Mouse (Mus musculus) kidney, postnatal 4 days (tissue): ENCODE results near the gene Dlg2.
"Not testable (repeated sequence)": the region's sequence is repeated elsewhere in the genome, so short reads cannot be mapped to it uniquely, and the experiment has no call there.

ENCODE experiments used
- DNase-seq, 2 experiments: peaks; one replicate each; pipeline ENCODE4 v3.0.0; 2021; ENCODE audit warnings: mixed read lengths in 2 of 2

Dlg2 gene

DNA sequence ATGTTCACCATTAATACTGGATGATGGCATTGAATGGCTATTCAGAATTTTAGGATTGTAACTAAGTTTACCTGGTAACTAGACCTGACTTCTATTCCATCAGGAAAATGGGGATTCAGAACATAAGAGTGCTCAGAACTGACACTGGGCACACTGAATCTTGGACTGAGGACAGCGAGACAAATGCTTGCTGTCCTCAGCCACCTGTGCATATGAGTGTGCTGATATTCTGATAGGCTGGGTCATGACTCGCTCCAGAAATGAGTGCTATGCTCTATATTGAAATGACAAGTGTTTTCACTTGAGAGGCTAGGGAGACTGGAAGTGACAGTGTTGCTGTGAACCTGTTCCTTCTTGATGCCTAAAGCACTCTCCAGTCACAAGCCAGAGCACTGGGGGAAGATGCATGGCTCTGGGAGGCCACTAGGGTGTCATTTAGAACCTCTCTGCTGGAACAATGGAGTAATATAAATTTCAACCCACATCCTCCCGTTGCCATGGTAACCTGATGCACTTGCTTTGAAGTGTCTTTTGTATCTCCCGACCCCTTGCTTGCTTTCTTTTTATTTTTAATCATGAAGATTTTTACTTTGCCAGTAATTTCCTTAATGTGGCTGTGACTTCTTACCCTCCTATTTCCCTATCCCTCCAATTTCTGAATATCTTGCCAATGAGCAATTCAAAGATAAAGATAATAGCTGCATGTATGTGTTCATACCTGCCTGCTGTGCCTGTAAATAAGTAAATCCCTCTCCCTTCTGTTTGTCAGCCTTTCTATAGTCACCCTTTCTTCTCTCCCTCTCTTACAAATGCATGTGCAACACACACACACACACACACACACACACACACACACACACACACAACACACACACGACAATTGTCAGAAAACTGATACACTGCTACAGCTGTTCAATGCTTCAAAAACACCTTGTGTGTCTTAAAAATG lies 367.1 kb downstream of the Dlg2 start:
- DNase-seq = peak in 1 of 2 experiments; percentile 1

DNA sequence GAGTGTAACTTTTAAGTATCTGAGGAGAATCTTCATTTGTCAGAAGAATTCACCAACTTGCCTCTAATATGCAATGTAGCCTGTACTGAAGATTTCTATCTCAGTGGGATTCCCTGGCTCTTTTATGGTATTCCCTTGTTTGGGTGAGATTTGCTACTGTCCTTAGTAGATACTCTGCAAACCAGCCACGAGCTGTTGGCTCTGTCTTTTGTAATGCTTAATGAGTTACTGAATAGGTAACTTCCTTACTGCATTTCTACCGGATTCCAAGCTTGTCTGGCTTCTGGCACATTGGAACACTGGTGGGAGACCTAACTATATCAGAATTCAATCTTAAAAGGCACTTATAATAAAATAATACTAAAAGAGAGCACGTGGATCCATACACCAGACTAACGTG lies 400.3 kb downstream of the Dlg2 start:
- not testable (repeated sequence) for DNase-seq

DNA sequence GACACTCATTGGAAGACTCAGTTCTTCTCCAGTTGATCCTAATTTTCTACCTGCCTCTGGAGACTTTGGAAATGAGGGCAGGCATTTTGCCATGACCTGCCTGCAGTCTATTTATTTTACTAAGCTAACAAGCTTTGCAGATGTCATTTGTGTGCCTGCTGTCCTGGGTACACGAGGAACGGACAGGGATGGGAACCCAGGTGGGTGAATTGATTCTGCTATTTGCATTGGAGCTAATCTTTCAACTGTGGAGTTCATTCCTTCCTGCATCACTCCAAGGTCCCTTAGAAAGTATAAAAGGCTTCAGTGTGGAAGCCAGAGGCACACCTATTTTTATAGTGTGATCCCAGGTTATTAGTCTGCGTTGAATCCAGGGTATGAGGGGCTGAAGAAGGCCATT lies 406.3 kb downstream of the Dlg2 start:
- DNase-seq = no peak

DNA sequence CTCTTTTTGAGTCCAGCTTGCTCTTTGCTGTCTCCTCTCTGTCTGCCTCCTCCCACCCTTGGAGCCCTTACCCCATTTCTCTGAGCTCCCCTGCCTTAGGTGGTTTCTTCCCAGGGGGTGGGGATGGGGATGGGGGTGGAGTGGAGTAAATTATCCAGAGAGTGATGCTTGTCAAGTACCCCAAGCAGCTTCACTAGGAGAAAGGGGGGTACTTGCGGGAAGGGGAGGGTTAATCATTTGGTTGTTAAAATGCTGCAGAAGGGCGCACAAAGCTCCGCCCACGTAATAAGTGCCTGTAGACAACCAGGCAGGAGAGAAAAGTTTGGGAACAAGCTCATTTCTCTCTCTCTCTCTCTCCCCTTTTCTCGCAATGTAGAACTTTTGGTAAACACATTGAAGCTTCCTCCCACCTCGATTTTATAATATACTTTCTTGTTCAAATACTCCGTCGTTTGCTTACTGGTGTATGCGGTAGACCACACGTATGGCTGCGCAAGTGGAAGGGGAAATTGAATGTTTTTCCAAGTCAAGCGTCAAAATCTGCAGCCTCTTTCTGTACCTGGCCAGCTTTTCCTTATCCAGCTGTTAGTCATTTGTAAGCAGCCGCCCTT lies 410.0 kb downstream of the Dlg2 start:
- peak; percentile 1 for DNase-seq

- DNase-seq = peak; percentile 22 to 38
Observed at GRCm38 (mm10) chr7:90887007-90887720, 410.7 kb downstream of the Dlg2 start.

DNA sequence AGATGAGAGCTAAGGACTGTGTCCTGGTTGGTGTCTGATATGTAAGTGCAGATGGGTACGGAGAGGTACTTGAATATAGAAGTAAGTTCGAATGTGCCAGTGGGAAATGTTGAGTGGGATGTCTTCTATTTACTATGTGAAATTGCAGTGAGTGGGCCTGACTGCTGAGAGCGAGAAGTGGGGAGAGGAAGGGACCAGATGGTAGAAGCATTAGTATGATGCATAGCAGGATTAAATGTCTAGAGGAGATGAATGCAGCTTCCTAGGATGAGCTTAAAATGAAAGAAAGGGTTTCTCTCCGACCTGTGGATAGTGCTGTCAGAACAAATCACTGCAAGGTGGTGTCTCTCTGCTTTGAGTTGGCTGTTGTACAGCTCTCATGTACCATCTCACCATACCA lies 451.0 kb downstream of the Dlg2 start:
- DNase-seq = no peak

GRCm38 (mm10) chr7:90940726-90941125 lies 464.3 kb downstream of the Dlg2 start:
- DNase-seq = no peak

DNA sequence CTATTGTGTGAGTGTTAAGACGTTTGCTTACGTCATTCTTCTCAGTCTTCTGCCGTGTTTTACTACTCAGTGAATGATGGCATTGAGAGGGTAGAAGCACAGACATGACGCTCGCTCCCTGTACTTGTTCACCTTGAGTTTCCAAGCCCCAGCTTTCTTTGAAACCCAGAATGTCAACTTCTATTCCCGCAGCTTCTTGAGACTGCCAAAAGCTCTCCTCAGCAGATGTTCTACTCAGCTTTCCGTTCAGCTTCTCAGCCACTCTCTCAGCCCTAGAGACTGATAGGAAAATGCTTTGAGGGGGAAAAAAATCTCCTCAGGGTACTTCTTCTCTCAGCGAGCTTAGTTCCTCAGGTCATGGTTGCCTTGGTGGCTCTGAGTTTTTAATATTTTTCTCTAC lies 470.6 kb downstream of the Dlg2 start:
- no peak for DNase-seq

- DNase-seq = no peak
Observed at GRCm38 (mm10) chr7:90949212-90949611, 472.7 kb downstream of the Dlg2 start.

DNA sequence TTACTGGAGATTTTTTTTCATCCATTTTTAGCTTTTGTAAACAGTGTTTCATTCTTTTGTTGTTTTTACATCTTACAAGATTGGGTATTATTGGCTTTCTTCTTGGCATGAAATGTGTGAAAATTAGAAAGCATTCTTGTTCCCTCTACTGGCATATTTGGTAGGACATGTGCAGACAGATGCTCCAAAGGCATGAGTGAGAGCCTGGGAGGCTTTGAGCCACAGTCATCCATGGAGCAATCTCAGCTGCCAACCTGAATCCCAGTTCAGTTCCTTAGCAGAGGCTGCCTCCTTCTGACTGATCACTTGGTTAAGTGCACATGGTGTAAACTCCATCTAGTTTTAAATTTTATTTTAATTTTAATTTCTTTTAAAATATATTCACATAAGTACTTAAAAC lies 500.8 kb downstream of the Dlg2 start:
- no peak for DNase-seq

DNA sequence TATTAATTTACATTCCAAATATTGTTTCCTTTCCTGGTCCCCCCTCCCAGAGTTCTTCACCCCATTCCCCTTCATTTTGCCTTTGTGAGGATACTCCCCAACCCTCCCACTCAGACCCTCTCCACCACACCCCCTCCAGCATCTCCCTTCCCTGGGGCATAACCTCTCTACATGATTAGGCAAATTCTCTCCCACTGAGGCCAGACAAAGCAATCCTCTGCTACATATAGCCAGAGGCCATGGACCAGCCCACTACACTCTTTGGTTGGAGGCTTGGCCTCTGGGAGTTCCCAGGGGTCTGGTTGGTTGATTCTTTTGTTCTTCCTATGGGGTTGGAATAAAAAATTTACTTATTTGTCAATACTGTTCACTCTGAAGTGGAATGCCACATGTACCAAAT lies 505.6 kb downstream of the Dlg2 start:
- no peak for DNase-seq

- no peak for DNase-seq
Observed at GRCm38 (mm10) chr7:91010655-91011054, 534.2 kb downstream of the Dlg2 start.

DNA sequence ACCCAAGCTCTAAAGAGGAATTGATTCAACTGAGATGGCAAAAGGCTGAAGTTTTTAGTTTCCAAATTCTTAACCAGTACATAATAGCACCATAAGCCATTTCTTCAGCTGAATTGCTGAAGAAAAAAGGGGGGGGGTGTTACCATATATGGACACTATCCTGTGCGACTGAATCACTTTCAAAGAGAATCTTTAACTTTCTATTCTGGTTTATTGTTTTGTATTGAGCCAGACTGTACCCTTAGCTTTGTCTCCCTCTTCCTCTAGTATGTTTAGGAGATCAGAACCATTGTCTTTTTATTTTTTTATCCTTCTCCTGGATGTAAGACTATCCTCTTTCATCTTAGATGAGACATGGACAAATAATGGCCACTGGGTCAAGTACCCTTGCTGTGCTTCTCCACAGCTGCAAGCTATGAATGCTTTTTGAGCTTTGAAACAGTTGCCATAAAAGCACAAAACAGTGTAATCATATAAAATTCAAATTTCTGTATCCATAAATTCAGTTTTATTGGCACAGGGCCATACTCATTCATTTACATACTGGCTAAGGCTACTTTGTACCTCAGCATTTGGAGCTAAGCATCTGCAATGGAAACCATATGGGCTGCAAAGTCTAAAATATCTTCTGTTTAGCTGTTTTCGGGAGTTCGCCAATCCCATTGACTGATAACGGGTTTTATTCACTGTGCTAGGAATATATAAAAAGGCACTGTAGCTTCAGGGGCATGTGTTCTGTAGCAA lies 568.7 kb downstream of the Dlg2 start:
- no peak for DNase-seq

DNA sequence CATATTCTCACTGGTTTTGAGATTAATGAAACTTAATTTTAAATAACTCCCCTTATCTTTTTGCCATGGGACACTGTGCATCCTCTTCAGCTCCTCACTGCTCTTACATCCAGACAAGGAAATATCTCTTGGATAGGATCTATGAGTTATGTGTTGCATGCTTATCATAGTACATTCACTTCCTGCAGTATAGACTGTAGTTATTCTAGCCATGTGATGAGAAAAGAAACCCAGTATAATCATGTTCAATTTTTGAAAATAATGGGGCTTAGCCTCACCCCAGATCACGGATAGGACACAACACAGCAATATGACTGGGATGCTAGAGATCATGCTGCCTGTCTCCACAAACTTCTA lies 569.2 kb downstream of the Dlg2 start:
- no peak for DNase-seq

GRCm38 (mm10) chr7:91063297-91064040 lies 587.0 kb downstream of the Dlg2 start:
- no peak for DNase-seq

DNA sequence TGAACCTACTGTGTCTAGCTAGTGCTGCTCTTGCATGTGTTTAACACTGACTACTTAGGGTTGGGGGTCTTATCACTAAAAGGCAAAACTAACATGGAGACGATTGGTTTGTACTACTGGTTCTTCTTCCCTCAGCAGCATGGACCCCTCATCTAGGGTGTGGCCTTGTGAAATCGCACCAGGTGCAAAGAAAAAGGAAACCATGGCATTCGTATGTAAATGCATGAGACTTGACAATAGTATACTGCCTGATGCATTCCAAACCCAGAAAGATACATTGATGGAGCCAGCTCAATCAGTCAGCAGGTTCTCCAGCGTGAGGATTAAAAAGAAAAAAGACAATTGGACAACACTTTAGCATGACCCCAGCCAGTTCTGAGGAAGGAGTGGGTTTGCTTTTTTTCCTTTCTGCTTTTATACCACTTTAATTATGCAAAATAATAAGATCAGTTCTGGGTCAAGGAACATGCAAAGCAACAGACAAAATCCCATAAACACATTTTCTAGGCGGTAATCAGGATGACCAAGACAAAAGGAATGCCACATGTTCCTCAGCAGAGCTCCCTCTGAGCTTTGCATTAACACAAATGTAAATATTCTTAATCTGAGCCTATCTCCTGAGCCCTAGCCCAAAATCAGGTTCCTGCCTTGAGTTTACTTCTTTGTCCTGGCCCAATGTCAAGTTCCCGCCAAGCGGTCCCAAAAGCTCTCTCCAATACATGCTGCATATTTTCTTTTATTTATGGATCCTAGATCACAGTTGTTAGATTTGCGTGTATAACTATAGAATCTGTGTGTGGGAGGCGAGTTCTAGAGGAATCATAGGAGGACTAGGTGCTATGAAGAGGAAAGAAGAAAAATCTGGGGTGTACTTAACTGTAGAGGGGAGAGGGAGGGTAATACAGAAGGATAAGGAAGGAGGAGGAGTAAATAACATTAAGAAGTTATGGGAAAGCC lies 595.6 kb downstream of the Dlg2 start:
- no peak for DNase-seq

DNA sequence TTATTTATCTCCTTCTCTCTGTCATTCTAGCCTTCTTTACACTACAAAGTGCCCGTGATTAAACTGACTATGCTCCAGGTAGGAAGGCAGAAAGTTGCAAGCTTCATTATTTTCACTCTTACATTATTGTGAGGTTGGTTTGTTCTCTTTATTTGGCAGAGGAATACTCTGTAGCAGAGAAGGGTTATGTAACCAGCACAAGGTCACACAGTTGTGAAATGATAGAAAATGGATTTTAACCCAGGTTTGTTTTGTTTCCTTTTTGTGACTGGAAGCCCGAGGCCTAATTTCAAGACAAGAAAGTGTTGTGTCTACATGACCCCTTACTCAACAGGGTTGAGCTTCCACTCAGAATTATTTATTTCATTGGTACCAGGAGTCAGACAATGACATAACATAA lies 609.6 kb downstream of the Dlg2 start:
- no peak for DNase-seq

DNA sequence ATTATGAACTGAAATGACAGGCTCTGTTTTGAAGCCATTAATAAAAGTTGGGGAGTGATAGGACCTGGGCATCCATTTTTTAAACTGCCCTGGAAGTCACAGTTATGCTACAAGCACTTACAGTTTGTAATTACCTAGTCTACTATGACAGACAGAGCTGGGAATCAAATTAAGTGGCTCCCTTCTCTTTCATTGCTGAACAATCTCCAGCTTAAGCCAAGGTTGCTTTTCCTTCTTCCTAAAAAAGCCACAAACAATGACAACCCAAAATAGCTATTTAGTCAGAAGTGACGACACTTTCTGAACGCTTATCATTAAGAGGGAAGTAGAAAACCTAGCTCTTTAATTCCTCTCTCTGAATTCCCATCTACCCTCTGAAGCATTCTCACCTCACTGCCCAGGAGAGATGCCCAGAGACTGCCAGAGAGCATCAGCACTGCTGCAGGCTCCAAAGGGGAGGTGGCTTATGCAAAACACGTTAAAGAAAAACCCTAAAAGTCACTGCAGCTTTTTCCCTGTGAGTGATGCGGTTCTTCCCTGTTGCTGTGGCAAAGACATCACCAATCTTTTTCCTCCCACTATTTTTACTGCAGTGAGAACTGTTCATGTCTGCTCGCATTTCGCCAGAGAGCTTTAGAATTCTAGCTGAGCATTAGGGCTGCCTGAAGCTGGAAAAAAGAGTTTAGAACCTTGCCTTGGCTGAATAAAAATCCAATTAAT lies 612.9 kb downstream of the Dlg2 start:
- no peak for DNase-seq

DNA sequence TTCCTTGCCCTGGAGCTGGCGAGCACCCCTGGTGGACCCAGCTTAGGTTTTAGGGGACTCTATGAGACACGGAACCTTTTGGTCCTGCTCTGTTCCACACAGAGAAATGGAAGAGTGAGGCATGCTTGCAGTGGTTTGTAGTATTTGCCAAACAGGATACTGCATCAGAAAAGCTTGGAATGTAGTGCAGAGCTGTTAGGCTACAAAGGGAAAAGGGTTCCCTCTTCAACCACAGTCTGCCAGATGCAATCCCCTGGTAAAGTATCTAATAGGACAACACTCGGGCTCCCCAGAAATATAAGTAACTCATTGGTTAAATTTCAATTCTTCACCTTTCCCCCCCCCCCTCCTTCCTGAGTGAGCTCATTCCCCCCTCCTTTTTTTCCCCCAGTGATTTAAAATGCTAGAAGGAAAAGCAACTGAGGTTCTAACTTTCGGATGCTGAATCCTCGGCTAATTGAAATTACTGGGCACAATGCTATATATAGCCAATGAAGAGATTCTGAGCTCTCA lies 613.9 kb downstream of the Dlg2 start:
- DNase-seq = no peak
